Mouse (Mus musculus) kidney, postnatal 0 days (tissue): ENCODE measurements around the gene Cog7. TPM values are rescaled to one million over a fixed set of nuclear protein-coding genes. Genes with fewer than 3 reads are reported as not detected.
A peak's percentile ranks its signal among the peaks of the same experiment; 100 is the strongest.

Experiments
- ATAC-seq: fragments of 200-750 bp; cut with Nextera tagmentation; replicated peaks from 2 replicates; pipeline ENCODE4 v1.8.0; 2017; ENCODE audit warnings: low read depth, moderate number of reproducible peaks, moderate TSS enrichment, moderate library complexity; ENCODE audit not compliant: low FRiP score
- DNase-seq: peaks from one replicate; pipeline ENCODE4 v3.0.0-alpha.2; 2016; ENCODE audit warnings: low spot score
- H3K27ac ChIP-seq: fragments of 300-500 bp; sonication (generic); 2 replicates; pipeline ENCODE4 v1.5.1; 2014; ENCODE audit warnings: mild to moderate bottlenecking
- H3K27me3 ChIP-seq: fragments of 300-500 bp; sonication (generic); 2 replicates; pipeline ENCODE4 v1.6.1; 2014; ENCODE audit warnings: low read length, mixed read lengths; ENCODE audit not compliant: insufficient read depth
- H3K36me3 ChIP-seq: fragments of 300-500 bp; sonication (generic); 2 replicates; pipeline ENCODE4 v1.6.1; 2014; ENCODE audit warnings: low read length, mixed read lengths; ENCODE audit not compliant: insufficient read depth
- H3K4me1 ChIP-seq: fragments of 300-500 bp; sonication (generic); replicated peaks from 2 replicates; pipeline ENCODE4 v1.6.1; 2014; ENCODE audit warnings: antibody characterized with exemption, low read length, mixed read lengths; ENCODE audit not compliant: insufficient read depth
- H3K4me2 ChIP-seq: fragments of 300-500 bp; sonication (generic); 2 replicates; pipeline ENCODE4 v1.6.1; 2014; ENCODE audit warnings: mild to moderate bottlenecking, low read length, moderate library complexity, mixed read lengths
- H3K4me3 ChIP-seq: fragments of 300-500 bp; sonication (generic); replicated peaks from 2 replicates; pipeline ENCODE4 v1.5.1; 2014; ENCODE audit warnings: low read depth, low read length
- H3K9ac ChIP-seq: fragments of 300-500 bp; sonication (generic); 2 replicates; pipeline ENCODE4 v1.6.1; 2014; ENCODE audit warnings: low read depth, low read length
- H3K9me3 ChIP-seq: fragments of 300-500 bp; sonication (generic); replicated peaks from 2 replicates; pipeline ENCODE4 v1.6.1; 2016; ENCODE audit warnings: low read length, inconsistent platforms, mixed read lengths
- CTCF ChIP-seq: IDR thresholded peaks from 2 replicates; pipeline ENCODE4 v1.5.1; 2016; ENCODE audit warnings: antibody characterized with exemption, low read depth, mild to moderate bottlenecking, moderate library complexity
- WGBS: fragments of 180-500 bp; shearing (Covaris S2); extraction: QIAGEN DNeasy Blood & Tissue Kit; methylation state at CpG from one replicate; pipeline ENCODE4 v1.1.7; 2014; 5-methylcytosine and 5-hydroxymethylcytosine counted together
- polyA plus RNA-seq: library from polyadenylated mRNA; unstranded; fragments of >200 nt; fragmentation: Nextera tagmentation; extraction: Ambion mirVana; gene quantifications from 2 replicates; pipeline ENCODE4 v1.2.1, GENCODE M21; 2015

Gene Cog7
- polyA plus RNA-seq, 1 experiment from 2014 or later: 11.6 TPM

- Histone ChIP-seq H3K27ac (no peak overlapping the region), H3K9ac (no peak overlapping the region), H3K4me2 (no peak overlapping the region), H3K27me3 (no peaks in the 10 kb centered on the region), H3K4me3 (no peak overlapping the region), H3K9me3 (no peaks in the 10 kb centered on the region), H3K36me3 (no peaks in the 10 kb centered on the region), H3K4me1 (no peaks in the 10 kb centered on the region)
- ATAC-seq: no peak
- no peak for TF ChIP-seq CTCF
- DNase-seq: no peak
- WGBS: 85% methylated on average over 8 of the region's 8 CpGs
Observed at GRCm38 (mm10) chr7:121858939-121859338, 122.6 kb downstream of the Cog7 start.

GRCm38 (mm10) chr7:121857177-121857884 is 124.2 kb downstream of the Cog7 start:
- no peak for ATAC-seq

GRCm38 (mm10) chr7:121848537-121849168 is 132.9 kb downstream of the Cog7 start:
- H3K4me3 ChIP-seq: no peak overlapping the region
- TF ChIP-seq CTCF: no peak
- no peaks in the 10 kb centered on the region for H3K9me3 ChIP-seq
- H3K4me2 ChIP-seq: no peak overlapping the region
- no peaks in the 10 kb centered on the region for H3K4me1 ChIP-seq
- no peaks in the 10 kb centered on the region for H3K27me3 ChIP-seq
- no peak overlapping the region for H3K27ac ChIP-seq
- ATAC-seq (peak; percentile 40; the same call in 1 of the 2 replicates), DNase-seq (no peak)
- no peaks in the 10 kb centered on the region for H3K36me3 ChIP-seq
- H3K9ac ChIP-seq: no peak overlapping the region
- WGBS: 82% methylated on average over 8 of the region's 9 CpGs

More at GRCm38 (mm10) chr7:121857177-121857884, 124.2 kb downstream of the Cog7 start:
- Histone ChIP-seq H3K4me3 (no peak overlapping the region), H3K4me1 (no peaks in the 10 kb centered on the region), H3K4me2 (no peak overlapping the region), H3K9me3 (no peaks in the 10 kb centered on the region), H3K27me3 (no peaks in the 10 kb centered on the region), H3K27ac (no peak overlapping the region), H3K9ac (no peak overlapping the region), H3K36me3 (no peaks in the 10 kb centered on the region)
- no peak for DNase-seq
- no peak for TF ChIP-seq CTCF
- 71% methylated on average over 11 of the region's 11 CpGs for WGBS

- Histone ChIP-seq H3K4me2 (no peak overlapping the region), H3K9me3 (no peaks in the 10 kb centered on the region), H3K27ac (no peak overlapping the region), H3K4me3 (no peak overlapping the region), H3K4me1 (no peaks in the 10 kb centered on the region), H3K36me3 (no peaks in the 10 kb centered on the region), H3K27me3 (no peaks in the 10 kb centered on the region), H3K9ac (no peak overlapping the region)
- DNase-seq: no peak
- 66% methylated on average over 6 of the region's 6 CpGs for WGBS
- ATAC-seq: no peak
- no peak for TF ChIP-seq CTCF
Observed at GRCm38 (mm10) chr7:121845964-121846363, 135.5 kb downstream of the Cog7 start.

- ATAC-seq: no peak
- no peaks in the 10 kb centered on the region for H3K27me3 ChIP-seq
Observed at GRCm38 (mm10) chr7:121842234-121842633, 139.3 kb downstream of the Cog7 start.

GRCm38 (mm10) chr7:121840810-121841209 is 140.7 kb downstream of the Cog7 start:
- Histone ChIP-seq H3K4me3 (no peak overlapping the region), H3K9me3 (no peaks in the 10 kb centered on the region), H3K9ac (no peak overlapping the region), H3K27ac (no peak overlapping the region), H3K27me3 (no peaks in the 10 kb centered on the region), H3K36me3 (no peaks in the 10 kb centered on the region), H3K4me1 (no peaks in the 10 kb centered on the region), H3K4me2 (no peak overlapping the region)
- WGBS: 84% methylated on average over 7 of the region's 7 CpGs
- TF ChIP-seq CTCF: no peak
- ATAC-seq (no peak), DNase-seq (no peak)

More at GRCm38 (mm10) chr7:121842234-121842633, 139.3 kb downstream of the Cog7 start:
- Histone ChIP-seq H3K36me3 (no peaks in the 10 kb centered on the region), H3K27ac (no peak overlapping the region), H3K4me1 (no peaks in the 10 kb centered on the region), H3K9me3 (no peaks in the 10 kb centered on the region), H3K4me3 (no peak overlapping the region), H3K9ac (no peak overlapping the region), H3K4me2 (no peak overlapping the region)
- no peak for DNase-seq
- TF ChIP-seq CTCF: no peak
- 39% methylated on average over 6 of the region's 6 CpGs for WGBS
